Mouse (Mus musculus) heart, adult 11 months (tissue): ENCODE data around the gene Pak6.
"Not testable (repeated sequence)": the region's sequence is repeated elsewhere in the genome, so short reads cannot be mapped to it uniquely, and the experiment has no call there.

Source experiments
- DNase-seq: peaks from one replicate; pipeline ENCODE4 v3.0.0; 2022

Gene Pak6

DNA sequence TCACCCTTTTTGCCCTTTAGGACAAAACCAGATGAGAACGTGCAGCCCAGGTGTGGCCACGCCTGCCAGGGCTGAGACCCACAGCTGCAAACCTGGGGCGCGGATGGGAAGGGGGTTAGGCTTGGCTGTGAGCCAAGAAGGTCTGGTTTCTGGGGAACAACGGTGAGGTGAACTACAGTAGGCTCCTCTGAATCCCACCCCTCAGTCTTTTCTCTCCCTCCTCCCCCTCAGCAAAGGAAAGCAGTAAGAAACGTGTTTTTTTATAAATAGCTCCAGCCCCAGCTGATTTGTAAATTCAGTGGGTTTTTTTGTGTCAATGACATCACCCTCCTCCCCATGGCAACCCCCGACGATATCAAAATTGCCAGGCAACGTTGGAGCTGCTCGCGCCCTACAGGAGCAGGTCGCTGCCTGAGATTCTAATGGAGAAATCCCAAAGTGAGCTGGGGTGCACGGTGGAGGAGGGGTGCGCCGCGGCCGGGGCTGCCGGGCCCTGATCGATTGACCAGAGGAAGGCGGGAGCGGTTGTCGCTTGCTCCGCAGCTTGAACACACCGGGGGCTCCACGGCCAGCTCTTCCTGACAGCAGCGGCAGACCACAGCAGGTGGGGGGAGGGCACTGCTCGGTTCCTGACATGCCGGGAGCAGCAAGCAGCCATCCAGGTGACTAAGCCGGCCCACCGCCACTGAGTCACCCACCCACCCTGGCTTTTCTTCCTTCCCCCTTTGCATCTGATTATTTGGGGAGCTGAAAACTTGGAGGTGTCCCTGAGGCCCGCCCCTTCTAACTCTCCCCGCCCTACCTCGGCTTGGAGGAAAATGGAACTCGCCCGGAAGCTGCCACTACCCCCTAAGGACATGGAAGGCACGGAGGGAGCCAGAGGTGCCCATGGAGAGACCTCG, at the start of gene Pak6:
Gene Pak6, plus strand, starts transcription at position 402 of the 902 bp plus-strand sequence.
- DNase-seq = no peak

DNA sequence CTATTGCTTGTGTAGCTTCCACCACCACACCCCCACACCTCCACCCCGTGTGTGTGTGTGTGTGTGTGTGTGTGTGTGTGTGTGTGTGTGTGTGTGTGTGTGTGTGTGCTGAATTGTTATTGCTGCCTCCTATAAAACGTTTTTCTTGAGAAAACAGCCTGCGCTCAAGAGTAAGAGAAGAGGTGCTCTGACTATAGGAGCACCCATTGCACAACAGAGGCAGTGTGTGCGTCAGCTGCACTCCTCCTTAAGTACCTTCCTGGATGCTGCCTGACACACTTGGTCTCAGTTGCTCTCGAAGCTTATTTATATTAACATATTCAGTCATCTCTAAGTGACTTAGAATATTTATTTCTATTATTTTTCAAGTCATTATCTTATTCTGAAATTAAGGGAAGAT, 45.1 kb upstream of the Pak6 start:
- no peak for DNase-seq

DNA sequence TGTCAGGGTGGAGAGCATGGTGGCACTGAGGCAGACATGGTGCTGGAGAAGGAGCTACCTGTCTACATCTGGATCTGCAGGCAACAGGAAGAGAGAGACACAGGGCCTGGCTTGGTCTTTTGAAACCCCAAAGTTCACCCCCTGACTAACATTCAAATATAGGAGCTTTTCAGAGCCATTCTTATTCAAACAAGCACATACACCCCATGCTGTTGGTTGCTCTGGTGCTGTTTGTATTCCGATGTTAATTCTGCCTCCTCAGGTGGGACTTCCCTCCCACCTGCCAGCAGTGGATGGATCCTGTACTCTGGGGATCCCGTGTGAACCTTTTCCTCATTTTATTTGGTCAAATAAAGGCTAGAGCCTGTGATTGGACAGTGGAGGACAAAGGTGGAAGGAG, 43.0 kb upstream of the Pak6 start:
- peak; percentile 28 for DNase-seq

DNA sequence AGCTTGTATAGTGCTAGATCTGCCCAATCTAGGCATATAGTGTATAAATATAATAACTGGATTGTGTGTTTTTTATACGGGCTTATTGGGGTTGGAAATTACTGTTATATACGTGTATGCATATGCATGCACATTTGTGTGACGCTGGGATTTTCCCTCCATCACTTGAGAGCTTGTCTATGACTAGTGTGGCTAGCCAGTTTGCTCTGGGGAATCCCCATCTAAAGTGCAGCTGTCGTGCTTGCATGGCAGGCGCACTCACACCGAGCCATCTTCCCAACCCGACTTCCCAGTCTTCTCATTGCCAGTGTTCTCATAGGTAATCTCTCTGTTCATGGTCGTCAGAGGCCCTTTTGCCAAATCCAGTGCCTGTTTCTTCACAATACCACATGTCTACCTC, 42.5 kb upstream of the Pak6 start:
- DNase-seq = peak; percentile 81

DNA sequence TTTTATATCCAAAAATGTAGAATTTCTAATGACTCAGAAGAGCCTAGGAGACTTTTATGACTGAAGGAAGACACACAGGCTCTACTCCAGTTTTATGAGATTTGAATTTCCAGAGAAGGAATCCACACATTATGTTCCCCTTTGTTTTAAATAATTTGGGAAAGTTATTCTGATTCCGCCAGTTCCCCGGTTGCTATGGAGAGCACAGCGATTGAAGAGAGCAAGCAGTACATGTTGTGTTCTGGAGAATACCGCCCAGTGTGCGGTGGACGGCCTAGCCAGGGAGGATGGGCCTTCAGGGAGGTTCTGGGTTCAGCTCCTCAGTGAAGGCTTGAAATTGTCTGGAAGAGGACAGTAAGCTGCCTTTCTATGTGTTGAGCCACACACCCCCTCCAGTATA, 33.8 kb upstream of the Pak6 start:
- no peak for DNase-seq

DNA sequence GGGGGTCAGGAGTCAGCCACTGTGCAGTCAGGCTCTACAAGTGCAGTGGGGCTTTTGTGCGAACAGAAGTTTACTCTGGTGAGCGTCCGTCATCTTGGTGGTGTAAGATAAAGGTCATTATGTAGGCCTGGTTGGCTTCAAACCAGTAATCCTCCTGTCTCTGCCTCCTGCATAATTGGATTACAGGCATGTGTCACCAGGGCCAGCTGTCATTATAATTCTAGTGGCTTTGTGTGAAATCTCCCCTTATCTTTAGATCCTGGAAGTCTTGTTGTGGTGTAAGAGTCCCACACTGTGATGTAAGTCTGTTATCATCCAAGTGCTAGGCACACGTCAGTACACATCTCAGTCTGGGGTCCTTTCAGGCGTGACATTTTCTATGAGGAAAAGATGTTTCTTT, 29.7 kb upstream of the Pak6 start:
- DNase-seq = no peak

DNA sequence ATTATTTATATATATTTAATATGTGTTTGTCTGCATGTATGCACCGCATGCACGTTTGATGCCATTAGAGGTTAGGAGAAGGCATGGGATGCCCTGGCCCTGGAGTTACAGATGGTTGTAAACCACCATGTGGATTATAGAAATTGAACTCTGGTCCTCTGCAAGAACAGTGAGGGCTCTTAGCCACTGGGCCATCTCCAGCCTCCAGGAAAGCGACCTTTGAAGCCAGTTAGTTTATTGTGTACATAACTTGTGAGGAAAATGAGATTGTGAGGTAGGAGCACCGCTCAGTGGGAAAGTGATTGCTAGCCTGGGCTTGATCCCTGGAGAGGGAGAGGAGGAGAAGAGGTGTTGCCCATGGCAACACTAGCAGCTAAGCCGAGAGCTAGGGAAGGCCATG, 25.8 kb upstream of the Pak6 start:
- no peak for DNase-seq

DNA sequence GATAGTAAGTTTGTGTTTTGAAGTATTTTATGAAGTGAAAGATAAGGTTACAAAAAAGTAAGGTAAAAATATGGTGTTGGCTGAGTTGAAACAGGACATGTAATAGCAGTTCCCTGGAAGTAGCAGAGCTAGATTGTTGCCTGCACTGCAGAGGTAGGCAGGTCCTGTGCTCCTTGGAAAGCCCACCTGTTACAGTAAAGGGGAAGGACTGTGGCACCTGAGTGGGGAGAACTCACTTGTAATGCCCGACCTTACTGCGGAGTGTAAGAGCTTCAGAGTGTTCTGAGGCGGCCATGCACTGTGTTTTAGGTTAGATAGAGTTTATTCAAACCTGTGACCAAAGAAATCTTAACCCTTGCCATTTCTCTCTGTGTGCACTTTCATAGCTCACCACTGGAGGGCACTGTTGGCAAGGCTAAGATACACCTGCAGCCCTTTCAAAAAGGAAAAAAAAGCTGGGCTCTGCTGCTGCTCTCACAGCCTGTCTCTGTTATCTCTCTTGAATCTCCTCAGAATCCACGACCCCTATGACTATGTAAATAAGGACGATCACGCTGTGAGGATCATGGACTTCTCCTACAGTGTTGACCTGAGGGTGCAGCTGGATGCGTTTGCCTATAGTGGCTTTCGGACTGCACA, 25.1 kb upstream of the Pak6 start:
- no peak for DNase-seq

DNA sequence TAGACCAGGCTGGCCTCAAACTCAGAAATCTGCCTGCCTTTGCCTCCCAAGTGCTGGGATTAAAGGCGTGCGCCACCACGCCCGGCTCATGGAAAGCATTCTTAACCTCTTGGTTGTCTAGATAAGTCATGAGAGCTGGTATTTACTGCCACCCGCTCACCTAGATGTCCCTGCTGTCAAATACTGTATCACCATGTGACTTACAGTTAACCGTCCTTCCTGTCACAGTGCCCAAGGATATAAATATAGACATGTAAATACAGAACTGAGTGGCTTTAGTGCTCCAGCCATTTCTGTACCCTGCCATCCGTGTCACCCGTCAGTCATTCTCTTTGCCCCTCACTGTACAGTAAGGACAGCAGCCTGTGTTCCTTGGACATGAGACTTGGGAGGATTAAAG, 24.4 kb upstream of the Pak6 start:
- DNase-seq = no peak

DNA sequence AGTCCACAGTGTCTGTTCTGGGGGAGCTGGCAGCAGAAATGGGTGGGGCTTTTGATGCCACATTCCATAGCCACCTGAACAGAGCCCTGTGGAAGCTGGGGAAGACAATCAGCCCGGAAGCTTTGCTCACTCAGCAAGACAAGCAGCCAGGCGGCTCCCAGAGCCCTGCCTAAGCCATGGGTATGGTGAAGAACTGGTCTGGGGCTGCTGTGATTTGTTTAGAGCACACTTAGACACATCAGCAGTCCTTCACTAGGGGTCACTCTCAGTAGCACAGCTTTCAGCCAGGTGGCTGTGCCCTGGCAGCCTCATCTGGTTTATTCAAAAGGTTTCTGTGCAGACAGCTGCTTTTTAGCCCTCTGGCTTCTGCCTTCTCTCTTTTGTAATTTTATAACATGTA, 22.0 kb upstream of the Pak6 start:
- no peak for DNase-seq

DNA sequence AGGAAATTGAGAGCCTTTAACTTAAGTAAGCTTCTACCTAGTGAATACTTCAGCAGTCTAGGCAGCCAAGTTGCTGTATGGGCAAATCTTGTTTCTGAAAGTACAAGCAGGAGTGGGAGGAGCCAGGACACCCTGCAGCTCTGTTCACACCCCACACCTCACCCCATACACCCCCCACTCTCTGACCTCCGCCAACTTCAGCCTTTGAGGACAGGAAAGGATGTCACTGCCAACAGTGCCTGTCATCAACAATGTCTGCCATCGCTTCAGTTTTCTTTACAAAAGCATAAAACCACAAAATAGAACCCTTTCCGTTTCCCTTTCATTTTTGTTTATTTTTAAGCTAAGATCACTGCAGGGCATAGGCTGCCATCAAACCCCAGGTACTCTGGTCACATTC, 20.7 kb upstream of the Pak6 start:
- DNase-seq = no peak

DNA sequence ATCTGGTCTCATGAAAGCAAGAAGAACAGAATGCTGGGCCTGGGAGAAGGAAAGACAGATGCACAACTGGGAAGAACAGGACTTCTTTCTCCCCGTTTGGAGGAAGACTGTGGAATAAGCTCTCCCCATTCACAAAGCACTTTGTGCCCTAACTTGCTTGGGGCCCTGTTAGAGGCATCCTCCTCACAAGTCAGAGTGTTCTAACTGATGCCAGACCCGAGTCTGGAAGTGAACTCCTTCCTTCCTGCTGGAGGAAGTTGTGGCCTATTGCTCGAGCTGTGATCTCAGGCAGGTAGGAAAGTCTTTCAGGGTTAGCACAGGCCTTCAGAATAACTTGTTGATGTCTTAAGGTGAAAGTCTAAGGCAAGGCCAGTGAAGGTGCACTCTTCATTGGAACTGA, 20.2 kb upstream of the Pak6 start:
- DNase-seq = no peak

DNA sequence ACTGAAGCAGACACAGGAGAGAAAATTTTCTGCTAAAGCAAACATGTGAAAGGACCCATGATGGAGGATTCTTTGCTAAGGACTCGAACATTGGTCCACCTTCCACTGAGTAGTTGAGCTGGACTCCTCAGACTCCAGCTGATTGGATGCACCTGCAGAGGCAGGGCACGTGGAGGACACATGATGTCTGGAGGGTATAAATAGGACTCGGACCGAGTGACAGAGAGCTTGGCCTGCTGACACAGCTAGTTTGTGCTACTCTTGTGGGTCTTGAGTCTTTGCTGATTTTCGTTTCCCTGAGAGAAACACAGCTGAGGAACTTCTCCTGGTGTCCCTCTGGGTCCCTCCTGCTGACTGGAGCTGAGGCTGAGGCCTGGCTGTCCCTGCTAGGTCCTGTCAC, 16.4 kb upstream of the Pak6 start:
- no peak for DNase-seq

DNA sequence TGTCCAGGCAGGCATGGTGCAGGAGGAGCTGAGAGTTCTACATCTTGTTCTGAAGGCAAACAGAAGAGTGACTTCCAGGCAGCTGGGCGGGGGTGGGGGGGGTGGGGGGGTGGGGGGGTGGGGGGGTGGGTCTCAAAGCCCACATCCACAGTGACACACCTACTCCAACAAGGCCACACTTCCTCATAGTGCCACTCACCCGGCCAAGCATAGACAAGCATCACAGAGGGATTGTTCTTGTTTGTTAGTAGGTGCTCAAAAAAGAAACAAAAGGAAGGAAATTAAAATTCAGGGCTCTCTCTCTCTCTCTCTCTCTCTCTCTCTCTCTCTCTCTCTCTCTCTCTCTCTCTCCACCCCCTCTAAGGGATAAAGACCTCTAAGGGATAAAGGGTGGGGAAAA, 12.4 kb upstream of the Pak6 start:
- DNase-seq = not testable (repeated sequence)

DNA sequence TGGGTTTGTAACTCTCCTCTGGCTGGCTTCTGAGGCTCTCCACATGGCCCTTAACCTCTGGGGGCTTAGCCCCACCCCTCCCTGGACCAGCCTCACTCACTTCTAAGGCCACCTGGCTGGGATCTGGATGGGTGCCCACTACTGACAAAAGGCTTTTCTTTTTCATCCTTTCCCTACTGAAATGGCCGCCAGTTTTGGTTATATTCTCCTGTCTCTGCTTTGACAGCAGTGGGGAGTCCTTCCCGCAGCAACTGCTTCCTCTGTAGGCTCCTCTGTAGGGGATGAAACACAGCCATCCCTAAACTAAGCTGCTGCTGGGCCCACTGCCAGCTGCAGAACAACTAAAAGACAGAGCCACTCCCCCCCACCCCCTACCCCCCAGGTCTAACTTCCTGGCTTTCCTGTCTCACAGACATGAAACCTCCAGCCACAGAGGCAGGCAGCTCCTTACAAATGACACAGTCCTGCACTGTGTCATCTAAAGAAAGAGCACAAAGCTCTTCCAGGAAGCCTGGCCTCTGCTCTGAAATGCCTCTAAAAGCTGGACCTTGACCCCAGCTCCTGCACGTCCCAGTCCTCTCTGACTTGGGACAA, 6.3 kb upstream of the Pak6 start:
- DNase-seq = no peak

DNA sequence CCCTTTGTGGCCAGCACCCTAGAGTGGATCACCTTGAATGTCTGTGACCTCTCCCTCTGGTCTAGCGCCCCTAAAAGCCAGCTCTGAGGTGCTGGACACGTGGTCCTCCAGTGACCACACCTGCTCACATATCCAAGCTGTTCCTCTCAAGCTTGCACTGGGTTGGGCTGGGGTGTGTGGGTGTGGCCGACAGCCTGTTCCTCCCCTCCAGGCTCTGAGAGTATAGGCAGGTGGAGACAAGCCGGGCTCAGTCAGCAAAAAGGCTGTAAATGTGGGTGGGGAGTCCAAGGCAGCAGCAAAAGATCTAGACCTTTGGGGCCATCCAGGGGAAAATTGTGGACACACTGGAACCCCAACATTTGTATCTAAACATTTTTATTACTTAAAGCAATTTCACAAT, 4.6 kb upstream of the Pak6 start:
- DNase-seq = peak; percentile 91

DNA sequence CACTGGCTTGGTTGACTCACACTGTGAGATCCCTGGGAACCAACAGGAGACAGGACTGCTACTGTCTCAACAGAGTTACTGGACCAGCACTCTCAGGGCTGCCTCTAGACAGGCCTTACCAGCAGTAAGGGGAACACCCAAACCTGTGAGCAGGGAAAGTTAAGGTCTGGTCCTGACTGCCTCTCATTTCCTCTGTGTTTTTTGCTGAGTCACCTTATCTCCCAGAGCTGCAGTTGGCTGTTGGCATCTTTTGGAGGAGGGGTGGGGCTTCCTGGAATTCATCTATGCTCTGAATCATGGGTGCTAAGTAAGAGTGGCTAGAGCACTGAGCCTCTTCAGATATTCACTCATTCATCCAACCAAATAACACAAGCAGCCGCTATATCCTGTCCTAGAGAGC, 4.0 kb upstream of the Pak6 start:
- DNase-seq = peak; percentile 96

DNA sequence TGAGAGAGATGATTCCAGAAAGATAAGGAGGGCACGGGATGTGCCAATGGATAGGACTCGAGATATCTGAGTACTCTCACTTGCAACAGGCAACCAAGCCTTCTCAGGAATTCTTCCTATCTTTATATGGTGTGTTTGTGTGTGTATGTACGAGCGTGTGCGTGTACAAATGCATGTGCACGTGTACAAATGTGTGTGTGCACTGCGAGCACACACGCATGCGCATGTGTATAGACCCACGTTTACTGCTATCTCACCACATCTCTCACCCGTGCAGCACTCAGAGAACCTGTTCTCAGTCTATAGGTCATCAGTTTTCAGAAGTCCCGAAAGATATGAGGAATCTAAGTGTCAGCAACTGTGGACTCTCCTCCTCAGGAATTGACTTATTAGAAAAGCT, 3.6 kb upstream of the Pak6 start:
- no peak for DNase-seq

DNA sequence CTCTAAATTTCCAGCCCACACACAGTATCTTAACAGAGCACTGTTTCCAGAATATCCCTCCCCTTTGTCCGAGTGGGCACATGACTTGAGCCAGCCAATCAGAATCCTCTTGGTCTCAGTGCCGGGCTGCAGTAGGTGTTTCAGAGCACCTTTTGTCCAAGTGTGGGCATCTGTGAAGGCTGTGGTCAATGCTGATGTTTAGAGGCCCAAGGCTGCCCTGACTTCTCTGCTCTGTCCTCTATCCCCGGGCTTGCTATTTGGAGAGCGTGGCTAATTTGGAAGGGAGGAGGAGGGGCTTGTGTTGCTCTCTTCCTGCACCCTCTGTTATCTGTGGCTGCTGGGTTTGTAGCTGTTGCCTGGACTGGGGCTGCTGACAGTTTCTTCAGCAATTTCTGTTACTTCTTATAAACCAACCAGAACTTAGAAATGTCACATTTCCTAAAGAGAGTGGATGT, 3.1 kb upstream of the Pak6 start:
- DNase-seq = peak; percentile 99

DNA sequence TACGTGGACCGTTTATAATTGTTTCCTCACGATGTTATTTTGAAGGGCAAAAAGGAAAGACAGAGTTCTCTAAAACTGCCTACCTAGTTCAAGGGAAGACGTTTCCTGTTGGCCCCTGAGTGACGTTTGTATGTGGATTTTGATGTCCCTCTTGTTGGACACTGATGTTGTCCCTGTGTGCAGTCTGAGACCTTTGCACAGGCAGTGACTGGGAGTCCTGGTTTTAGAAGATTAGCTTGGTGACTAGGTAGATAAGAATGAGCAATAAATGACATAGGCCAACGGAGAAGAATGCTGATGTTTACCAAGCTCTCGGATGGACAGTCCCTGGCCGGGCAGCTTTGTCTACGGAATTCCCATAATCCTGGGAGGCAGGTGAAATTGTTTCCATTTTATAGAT, 1.2 kb upstream of the Pak6 start:
- no peak for DNase-seq

DNA sequence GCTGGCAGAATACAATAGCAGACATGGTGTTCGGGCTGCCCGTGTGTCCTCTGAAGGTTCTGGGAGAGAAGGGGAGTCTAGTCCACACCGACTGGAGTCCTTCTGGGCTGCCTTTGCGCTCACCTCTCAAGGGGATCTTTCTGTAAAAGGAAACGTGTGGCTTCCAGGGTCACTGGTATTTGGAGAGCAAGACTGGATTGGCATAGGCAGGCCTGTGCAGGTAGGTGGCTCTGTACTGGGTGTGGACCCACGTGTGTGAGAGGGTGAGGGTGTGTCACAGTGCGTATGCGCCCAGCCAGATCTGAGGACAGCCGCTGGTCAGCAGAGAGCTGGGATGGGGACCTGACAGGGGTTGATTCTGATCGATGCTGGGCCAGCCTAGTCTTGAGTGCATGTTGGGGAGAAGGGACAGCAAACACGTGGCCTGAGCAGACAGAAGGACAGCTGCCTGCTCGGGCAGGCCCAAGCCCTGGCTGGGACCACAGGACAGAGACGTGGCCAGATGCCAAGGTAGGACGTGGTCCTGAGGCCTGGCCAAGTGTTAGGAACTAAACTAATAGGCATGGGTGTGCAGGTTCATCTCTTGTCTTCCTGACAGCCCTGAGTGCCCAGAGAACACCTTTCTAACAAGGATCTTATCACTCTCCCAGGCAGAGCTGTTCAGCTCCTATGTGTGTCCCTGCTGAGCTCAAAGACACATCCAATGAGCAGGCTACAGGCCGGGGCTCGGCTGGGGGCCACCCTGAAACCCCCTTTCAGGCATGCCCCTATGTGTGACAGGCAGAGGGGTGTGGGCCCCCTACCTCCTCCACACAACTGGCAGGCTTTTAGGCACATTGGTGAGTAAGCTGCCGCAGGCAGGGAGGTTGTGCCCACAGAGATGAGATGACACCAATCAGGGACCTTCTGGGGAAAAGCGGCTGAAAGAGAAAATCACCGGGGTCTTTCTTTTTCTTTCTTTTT, 982 bp downstream of the Pak6 start:
- DNase-seq = peak; percentile 96

DNA sequence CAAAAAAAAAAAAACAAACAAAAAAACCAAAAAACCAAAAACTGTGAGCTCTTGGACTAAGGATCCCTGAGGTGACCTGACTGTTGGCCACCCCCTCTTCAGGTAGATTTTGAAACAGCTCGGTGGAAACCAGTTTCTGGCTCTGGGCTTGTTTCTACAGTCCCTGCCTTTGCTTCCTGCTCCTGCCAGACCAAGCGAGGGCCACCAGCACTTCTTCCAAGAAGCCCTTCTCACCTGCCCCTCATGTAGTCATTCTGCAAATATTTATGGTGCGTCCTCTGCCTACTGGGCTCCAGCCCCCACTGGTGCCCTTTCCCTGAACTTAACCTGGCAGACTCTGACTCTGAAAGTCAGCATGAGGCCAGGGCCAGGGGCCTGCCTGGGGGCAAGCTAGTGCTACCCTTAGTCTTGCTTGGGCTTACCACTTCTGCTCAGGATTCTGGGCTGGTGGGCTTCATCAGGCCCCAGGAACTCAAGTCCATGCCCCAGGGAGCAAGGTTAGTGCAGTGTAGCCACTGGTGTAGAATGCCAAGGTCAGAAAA, 1.9 kb downstream of the Pak6 start:
- DNase-seq = no peak

DNA sequence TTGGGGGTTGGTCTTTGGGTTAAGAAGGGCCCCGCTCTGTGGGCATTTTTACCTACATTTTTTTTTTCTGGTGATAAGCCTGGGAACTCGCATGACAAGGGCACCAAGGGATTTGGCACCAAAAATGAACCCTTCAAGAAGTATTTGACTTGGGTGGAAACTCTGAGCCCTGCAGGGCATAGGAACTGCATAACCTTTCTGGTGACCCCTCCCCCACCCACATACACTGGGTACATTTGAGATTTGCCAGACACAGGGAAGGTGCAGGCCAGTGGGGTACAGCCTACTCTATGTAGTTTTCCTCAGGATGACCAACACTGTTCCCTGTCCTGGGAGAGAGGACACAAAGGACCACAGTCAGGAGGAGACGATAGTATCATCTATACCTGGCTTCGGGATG, 2.5 kb downstream of the Pak6 start:
- no peak for DNase-seq
